Mouse (Mus musculus): ENCODE measurements at regions not wholly inside any gene's neighbourhood (a gene's known extent, or its start where the extent isn't known, plus 50 kb on each side); places are given as distances from the start of the nearest gene placed in this dataset.
A peak's percentile ranks its signal among the peaks of the same experiment; 100 is the strongest.

GRCm38 (mm10) chr15:69387466-69387865 is 2886.8 kb upstream of the Lrrc6 start:
- no peak for DNase-seq

- DNase-seq: peak in 1 of 2 experiments; percentile 1
Measured at GRCm38 (mm10) chr15:69365440-69365839, 2864.7 kb upstream of the Lrrc6 start.

- no peak for DNase-seq
Measured at GRCm38 (mm10) chr15:69350053-69350739, 2849.5 kb upstream of the Lrrc6 start.

- no peak for DNase-seq
Measured at GRCm38 (mm10) chr15:69346065-69346464, 2845.4 kb upstream of the Lrrc6 start.

GRCm38 (mm10) chr15:69342759-69343158 is 2842.0 kb upstream of the Lrrc6 start:
- DNase-seq: no peak

GRCm38 (mm10) chr15:69336491-69336890 is 2835.8 kb upstream of the Lrrc6 start:
- DNase-seq: no peak

GRCm38 (mm10) chr15:69326537-69326936 is 2825.8 kb upstream of the Lrrc6 start:
- DNase-seq: no peak

- no peak for DNase-seq
Measured at GRCm38 (mm10) chr15:69303100-69303499, 2802.4 kb upstream of the Lrrc6 start.

- DNase-seq: no peak
Measured at GRCm38 (mm10) chr15:69291273-69291672, 2790.6 kb upstream of the Lrrc6 start.

GRCm38 (mm10) chr15:69275546-69276255 is 2775.0 kb upstream of the Lrrc6 start:
- DNase-seq: no peak

- DNase-seq: no peak
Measured at GRCm38 (mm10) chr15:69274225-69274766, 2773.6 kb upstream of the Lrrc6 start.

GRCm38 (mm10) chr15:69273518-69273917 is 2772.8 kb upstream of the Lrrc6 start:
- no peak for DNase-seq

GRCm38 (mm10) chr15:69261940-69262339 is 2761.2 kb upstream of the Lrrc6 start:
- no peak for DNase-seq

GRCm38 (mm10) chr15:69257161-69257778 is 2756.6 kb upstream of the Lrrc6 start:
- DNase-seq: no peak

GRCm38 (mm10) chr15:69253698-69254097 is 2753.0 kb upstream of the Lrrc6 start:
- no peak for DNase-seq

GRCm38 (mm10) chr15:69252095-69252494 is 2751.4 kb upstream of the Lrrc6 start:
- no peak for DNase-seq

GRCm38 (mm10) chr15:69246190-69246966 is 2745.7 kb upstream of the Lrrc6 start:
- DNase-seq: no peak

- DNase-seq: no peak
Measured at GRCm38 (mm10) chr15:69235271-69235670, 2734.6 kb upstream of the Lrrc6 start.

GRCm38 (mm10) chr15:69224619-69225587 is 2724.2 kb upstream of the Lrrc6 start:
- no peak for DNase-seq

GRCm38 (mm10) chr15:69223411-69223810 is 2722.7 kb upstream of the Lrrc6 start:
- no peak for DNase-seq

- DNase-seq: no peak
Measured at GRCm38 (mm10) chr15:69222391-69222790, 2721.7 kb upstream of the Lrrc6 start.
